Mouse (Mus musculus) layer of hippocampus, postnatal 10 days (tissue): ENCODE results near the gene Irx3. TPM values are rescaled to one million over a fixed set of nuclear protein-coding genes. Genes with fewer than 3 reads are reported as not detected.
A peak's percentile ranks its signal among the peaks of the same experiment; 100 is the strongest.

ENCODE experiments used
- DNase-seq, 2 experiments: peaks; one replicate each; pipeline ENCODE4 v3.0.0; 2021; ENCODE audit warnings: low spot score in 2 of 2
- long read RNA-seq: library from polyadenylated mRNA; stranded (forward); transcript quantifications from one replicate; pipeline ENCODE4 v2.0.0, GENCODE M21; 2023
- total RNA-seq, 2 experiments: library from RNA; stranded (reverse); gene quantifications; 2 replicates each; pipeline ENCODE4 v1.2.3; 2021

The Irx3 gene
- total RNA-seq = under 1 TPM; 0.29 to 0.50 TPM
- long read RNA-seq = 0 reads

GRCm38 (mm10) chr8:91801839-91802238, at the start of gene Irx3:
TSS of gene Irx3 (minus strand) at chr8:91802067.
- no peak for DNase-seq

DNA sequence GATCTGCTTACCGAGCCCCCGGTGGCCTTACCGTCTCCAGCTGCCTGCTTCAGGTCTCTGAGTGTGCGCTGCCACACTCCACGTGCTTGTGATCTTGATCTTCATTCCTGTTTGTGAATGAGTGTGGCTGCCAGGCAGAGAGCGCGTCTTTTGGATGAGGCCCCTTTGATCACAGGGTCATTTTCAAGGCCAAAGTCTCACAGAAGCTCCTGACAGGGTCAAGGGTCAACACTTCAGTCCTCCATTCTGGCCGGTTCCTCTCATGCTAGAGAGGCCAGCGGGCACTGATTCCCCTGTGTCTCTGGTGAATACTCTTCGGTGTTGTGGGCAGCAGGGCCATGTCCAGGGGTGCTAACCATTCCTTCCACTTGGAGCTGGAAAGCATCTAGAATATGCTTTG, 49.5 kb upstream of the Irx3 start:
- DNase-seq = no peak

- no peak for DNase-seq
Observed at GRCm38 (mm10) chr8:91849984-91850383, 48.1 kb upstream of the Irx3 start.

DNA sequence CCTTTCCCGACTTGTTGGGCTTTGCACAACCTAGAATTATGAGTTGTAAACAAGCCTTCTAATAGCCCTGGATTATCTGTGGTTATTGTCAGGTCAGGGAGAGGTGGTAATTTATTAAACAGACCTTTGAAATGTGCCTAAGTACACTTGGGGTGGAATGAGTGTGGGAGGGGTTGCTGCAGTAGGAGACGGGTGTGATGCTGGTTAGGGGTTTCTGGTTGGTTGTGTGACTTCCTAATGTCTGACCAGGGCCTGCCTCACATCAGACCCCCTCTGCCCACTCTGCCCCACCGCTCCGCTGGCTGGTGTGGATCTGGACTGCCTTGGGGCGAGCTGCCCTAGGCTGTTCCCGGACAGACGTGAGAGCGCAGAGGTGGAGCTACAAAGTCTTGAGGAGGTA, 47.7 kb upstream of the Irx3 start:
- DNase-seq = no peak

DNA sequence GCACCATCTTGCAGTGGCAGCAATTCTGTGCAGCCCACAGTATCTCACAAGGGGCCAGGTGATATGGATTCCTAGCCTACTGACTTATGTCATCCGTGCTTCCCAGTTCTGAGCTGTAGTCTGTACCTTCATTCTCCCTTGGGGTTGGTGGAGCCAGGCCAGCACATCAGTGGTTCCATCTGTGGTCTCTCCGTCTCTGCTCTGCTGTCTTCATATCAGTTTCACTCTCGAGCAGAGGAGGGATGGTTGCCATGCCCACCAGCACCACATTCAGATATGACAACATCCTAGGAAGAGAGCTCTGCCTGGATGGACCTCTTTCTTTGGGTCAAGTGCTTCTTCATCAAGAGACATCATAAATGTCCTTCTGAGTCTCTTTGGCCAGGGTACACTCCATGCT, 43.8 kb upstream of the Irx3 start:
- DNase-seq = peak; percentile 17 to 22

GRCm38 (mm10) chr8:91837131-91837530, 35.3 kb upstream of the Irx3 start:
- no peak for DNase-seq

- no peak for DNase-seq
Observed at GRCm38 (mm10) chr8:91836685-91837084, 34.8 kb upstream of the Irx3 start.

- no peak for DNase-seq
Observed at GRCm38 (mm10) chr8:91827661-91828060, 25.8 kb upstream of the Irx3 start.

- DNase-seq = no peak
Observed at GRCm38 (mm10) chr8:91827192-91827591, 25.3 kb upstream of the Irx3 start.

DNA sequence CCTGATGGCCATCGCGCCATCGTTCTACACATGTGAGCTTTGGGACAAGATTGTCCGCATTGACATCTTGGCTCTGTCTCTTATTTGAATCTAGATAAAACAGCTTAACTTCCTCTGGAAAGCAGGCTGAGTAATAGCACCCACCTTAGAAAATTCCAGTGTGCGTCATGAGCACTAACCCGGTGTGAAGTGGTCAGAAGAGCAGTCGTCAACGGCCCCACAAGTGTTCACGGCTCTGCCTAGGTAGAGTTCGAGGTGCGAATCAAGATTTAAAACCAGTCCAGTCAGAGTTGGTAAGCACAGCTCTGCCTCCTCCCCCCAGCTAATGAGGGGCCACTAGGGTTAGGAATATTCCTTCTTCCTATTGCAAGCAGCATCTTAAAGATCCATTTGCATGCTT, 21.5 kb upstream of the Irx3 start:
- no peak for DNase-seq

GRCm38 (mm10) chr8:91822746-91823145, 20.9 kb upstream of the Irx3 start:
- DNase-seq = no peak

- DNase-seq = no peak
Observed at GRCm38 (mm10) chr8:91821976-91822375, 20.1 kb upstream of the Irx3 start.

DNA sequence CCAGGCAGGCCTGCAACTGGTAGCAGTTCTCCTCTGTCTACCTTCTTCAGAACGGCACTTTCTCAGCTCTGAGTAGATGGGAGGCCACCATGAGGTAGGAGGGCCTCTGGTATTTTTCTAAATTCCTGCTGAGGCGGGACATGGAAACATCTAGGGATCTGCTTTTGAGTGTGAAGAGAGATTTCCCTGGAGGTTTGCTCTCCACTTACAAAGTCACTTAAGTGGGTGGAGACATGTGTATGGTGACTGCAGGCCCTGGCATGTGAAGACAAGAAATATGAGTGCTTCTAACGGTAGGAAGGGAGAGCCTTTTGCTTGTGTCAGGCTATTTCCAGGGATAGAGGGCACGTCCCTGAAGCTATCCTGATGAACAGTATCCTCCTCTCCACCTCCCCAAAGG, 17.9 kb upstream of the Irx3 start:
- no peak for DNase-seq

GRCm38 (mm10) chr8:91818784-91819183, 16.9 kb upstream of the Irx3 start:
- DNase-seq = no peak

GRCm38 (mm10) chr8:91814106-91814505, 12.2 kb upstream of the Irx3 start:
- DNase-seq = no peak

DNA sequence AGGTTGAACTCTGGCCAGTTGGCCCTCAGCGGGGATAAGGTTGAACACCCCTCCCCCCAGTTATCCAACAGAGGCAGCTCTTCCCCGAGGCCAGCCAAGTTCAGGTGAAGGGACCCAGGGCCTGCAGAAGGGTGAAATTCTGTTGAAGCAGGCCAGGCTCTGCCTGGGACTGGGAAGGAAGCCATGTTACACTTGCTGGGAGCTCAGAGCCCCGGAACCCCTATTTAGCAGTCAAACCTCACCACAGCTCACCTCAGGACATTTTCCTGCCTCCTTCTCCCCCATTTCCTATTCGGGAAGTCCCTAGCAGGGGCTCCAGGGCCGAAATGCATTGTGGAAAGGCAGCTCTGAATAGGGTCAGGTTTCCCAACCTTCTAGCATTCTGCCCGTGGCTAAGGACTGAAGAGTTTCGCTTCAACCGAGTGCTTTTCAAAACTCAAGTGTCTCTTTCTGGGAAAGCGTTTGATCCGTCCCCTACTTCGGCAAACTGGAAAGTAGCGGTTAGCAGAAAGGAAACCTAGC, 4.9 kb upstream of the Irx3 start:
- no peak for DNase-seq

DNA sequence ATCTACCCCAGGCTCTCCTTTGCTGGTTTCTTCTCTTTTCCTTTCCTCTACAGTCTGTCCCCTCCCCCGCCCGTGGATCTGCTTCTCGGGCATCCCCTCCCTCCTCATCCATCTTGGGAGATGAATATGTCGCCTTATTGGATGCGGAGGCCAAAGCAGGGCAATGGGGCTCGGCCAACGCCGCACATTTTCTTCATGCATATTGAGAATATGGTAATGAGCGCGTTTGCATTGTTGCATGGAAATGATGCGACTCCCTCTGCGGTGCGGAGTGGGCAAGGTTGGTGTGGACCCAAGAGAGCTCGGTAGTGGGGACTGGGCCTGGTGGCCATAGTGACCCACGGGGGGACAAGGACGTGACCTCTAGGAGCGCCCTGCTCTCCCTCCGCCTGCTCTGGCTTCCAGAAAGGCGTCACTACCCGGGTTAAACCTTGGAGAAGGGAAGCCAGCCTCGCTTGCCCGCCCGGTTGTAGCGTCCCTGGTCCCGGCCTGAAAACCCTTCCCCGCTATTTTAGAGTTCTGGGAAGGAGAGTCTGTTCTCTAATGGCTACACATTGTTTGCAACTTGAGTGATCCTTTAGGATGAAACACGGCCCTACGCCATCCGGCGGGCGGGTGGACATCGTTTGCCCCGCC, 4.3 kb upstream of the Irx3 start:
- no peak for DNase-seq

DNA sequence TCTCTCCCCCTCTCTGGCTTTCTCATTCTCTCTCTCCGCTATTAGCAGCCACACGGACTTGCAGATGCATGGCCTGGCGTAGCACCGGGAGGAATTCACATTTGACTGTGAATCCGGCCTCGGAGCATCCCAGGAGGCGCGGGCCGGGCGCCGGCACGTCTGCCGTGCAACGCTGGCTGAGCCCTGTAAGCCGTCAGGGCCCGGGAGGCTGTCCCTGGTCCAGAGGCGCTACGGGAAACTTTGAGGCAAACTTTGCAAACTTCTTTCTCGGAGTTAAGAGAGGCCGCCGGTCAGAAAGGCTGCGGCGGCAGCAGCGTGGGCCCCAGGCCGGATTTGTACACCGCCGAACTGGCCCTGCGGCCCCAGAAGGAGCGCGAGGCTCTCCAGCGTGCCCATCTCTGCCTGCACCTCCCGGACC, 3.4 kb upstream of the Irx3 start:
- DNase-seq = no peak

- DNase-seq = no peak
Observed at GRCm38 (mm10) chr8:91804403-91805253, 2.8 kb upstream of the Irx3 start.

- DNase-seq = no peak
Observed at GRCm38 (mm10) chr8:91803515-91804402, 1.9 kb upstream of the Irx3 start.
